Mouse (Mus musculus) urinary bladder, postnatal 10 days (tissue): ENCODE results near the gene Ifit3b.
"Not testable (repeated sequence)": the region's sequence is repeated elsewhere in the genome, so short reads cannot be mapped to it uniquely, and the experiment has no call there.

Source experiments
- DNase-seq: peaks from one replicate; pipeline ENCODE4 v3.0.0; 2022; ENCODE audit warnings: low spot score

Ifit3b gene

DNA sequence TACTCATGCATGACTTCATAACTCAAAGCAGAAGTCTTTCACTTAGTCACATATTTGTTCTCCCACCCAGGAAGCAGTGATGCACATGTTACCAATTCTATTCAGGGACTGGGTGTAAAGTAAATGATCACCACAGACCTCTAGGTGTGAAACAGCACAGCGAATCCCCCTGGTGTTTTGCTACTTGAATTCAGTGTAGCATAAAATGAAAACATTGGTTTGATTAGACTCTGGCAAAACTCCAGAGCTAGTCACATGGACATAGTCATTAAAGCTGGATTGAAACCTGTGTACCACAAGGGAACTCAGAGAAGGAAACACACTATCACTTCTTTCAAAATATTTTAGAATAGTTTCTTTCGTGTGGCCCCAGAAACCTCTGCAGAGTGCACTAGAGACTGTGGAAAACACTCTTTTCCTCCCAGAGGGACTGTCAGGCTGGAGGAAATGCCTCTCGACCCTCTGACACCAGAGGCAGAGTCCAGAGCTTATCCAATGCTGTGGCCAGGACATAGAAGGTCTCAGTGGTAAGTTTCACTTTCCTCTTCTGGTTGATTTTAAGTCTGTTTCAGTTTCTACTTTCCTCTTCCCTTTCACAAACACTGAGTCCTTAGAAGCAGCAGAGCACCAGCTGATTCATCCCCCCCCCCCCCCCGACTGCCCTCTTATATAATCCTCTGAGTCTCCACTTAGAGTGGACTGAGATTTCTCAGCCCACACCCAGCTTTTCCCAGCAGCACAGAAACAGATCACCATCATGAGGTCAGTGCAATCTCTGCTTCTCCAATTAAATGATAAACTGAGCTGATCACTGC is at the start of gene Ifit3b:
Gene Ifit3b, plus strand, starts transcription at position 734 of the 815 bp plus-strand sequence.
- DNase-seq, result not testable (repeated sequence)

DNA sequence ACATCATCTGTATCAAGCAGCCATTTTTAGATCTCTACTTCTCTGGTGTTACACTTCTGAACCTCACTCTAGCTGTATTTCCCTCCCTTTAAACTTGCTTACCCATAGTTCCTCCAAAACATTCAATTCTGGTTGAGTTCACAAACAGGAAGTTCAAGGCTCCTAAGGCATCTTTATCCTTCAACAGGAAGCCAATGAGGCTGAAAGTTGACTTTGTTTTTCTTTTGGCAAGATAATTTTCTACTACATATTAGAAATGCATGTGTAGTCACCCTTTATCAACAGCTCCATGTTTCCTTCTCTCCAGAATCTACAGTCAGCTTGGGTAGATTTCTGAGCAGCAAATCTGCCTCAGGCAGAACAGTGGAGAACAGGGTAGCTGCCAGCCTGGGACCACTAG is 45.2 kb upstream of the Ifit3b start:
- DNase-seq, result no peak

DNA sequence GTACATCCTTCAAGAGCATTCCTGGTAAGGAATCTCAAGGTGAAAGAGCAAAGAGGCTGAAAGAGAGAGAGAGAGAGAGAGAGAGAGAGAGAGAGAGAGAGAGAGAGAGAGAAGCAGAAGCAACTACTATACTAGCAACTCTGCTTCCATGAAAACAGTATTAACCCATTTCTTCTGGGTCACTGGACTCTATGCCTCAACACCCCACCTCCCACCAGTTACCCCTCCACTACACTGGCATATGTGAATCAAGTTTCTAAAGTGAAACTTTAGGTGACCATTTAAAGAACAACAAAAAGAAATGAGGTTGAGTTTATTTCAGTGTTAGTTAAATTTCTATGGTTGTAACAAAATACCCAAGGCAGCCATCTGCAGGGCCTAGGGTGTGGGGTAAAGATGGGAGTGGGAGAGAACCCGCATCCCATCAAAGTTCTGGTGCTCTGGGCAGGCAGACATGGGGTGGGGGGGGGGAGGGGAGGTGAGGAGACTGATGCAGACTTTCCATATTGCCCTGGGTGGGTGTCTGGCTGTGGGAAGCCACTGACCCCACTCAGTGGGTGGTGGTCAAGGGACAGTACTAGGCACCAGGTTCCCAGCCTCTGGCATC is 41.5 kb upstream of the Ifit3b start:
- DNase-seq, result no peak

DNA sequence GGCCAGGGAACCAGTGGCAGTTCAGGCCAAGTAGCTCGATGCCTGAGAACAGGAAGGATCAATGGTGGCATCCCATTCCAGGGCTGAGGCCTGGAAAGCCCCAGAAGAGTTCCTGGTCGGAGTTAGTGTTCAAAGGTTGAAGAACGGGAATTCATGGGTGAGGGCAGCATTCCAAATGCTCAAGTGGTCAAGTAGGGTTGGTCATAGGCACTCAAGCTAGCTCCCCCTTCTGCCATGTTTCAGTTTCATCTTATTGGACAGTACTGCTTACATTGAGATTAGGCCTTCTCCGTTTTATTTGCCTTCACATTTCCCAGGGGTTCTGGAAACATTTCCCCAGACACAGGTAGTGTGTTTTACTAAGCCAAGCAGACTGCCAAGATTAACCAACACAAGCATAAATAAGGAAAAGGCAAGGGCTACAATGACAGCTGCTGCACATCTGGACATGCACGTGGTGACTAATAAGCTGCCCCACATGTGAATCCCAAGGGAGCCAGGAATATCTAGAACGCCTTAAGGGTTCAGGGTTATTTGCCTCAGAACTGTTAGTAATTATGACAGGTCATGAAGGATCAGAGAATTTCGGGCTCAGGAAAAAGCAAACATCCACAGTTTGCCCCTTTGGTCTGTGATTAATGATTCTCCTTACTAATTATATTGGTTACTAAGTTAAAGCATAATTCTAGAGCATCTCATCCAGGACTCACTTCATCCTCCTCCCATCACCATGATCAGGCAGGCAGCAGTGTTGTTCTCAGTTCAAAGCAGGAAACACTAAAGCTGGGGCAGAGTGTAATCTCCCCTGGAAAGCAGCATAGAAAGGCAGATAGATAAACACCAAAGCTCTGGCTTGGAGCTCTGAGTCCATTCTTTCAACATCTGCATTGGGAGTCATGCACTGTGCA is 38.5 kb upstream of the Ifit3b start:
- DNase-seq, result no peak

DNA sequence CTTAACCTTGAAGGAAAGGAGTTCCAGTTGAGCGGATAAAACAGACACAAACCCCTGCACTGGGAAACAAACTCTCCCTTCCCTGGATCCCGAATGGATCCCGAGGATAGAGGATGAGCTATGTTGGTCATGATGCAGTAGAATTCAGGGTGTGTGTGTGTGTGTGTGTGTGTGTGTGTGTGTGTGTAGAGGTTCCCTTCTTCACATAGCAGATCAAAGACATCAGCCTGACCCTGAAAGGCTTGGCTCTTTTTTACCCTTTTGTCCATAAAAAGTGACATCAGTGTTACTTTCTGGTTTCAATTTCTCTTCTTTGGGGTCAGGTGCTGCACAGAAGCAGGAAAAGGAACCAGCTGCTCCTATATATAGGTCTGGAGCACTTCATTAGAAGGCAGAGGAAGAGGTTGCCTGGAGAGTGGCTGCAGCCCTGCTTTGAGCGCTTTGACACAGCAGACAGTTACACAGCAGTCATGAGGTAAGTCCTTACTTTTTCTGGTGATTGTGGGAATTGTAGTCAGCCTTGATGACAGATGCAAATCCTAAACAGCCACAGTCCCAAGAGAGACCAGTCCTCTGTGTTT is 37.8 kb upstream of the Ifit3b start:
- no peak for DNase-seq

DNA sequence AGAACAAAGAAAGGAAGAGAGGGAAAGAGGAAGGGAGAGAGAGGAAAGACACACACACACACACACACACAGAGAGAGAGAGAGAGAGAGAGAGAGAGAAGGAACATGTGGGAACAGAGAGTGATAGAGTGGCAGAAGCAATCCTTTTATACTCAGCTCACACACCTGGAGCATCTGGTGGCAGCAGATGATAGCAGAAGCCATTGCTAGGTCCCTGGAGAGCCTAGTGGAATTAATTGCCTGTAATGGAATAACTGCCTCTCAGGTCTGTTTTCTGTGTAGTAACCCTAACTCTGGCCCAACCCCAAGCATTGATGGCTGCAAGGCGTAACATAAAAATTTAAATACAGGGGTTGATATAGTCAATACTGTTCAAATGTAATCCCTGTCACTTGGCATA is 36.7 kb upstream of the Ifit3b start:
- no peak for DNase-seq

DNA sequence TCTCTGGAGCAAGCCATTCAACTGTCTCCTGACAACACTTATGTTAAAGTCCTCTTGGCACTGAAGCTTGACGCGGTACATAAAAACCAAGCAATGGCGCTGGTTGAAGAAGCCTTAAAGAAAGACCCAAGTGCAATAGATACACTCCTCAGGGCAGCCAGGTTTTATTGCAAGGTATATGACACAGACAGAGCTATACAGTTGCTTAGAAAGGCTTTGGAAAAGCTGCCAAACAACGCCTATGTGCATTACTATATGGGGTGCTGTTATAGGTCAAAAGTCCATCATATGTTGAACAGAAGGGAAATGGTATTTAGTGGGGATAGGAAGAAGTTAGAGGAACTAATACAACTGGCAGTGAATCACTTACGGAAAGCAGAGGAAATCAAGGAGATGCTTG is 34.1 kb upstream of the Ifit3b start:
- DNase-seq, result no peak

DNA sequence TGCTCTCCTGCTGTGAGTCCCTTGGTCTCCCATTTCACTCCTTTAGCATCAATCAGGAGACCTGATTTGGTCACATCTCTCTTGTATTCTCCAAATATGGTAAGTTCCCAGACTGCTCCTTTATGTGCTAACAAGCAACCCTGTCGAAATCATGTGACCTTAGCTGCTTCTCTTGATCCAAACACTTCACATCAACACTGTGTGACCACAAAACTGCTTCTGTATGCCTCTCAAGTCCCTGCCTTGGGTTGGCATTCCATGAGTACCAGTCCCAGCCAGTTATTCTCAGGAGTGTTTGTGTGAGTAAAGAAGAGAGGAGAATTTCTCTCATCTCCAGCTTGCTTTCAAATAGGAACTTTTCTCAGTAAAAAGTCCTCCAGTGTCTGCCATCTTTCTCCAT is 30.6 kb upstream of the Ifit3b start:
- no peak for DNase-seq

DNA sequence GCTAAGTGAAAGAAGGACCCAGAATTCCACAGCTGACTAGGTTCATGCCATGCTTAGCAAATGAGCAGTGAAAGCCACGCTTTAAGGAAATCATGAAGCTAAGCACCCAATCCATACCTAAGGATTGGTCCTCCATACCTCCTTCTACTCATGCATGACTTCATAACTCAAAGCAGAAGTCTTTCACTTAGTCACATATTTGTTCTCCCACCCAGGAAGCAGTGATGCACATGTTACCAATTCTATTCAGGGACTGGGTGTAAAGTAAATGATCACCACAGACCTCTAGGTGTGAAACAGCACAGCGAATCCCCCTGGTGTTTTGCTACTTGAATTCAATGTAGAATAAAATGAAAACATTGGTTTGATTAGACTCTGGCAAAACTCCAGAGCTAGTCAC is 25.1 kb upstream of the Ifit3b start:
- DNase-seq, result not testable (repeated sequence)

DNA sequence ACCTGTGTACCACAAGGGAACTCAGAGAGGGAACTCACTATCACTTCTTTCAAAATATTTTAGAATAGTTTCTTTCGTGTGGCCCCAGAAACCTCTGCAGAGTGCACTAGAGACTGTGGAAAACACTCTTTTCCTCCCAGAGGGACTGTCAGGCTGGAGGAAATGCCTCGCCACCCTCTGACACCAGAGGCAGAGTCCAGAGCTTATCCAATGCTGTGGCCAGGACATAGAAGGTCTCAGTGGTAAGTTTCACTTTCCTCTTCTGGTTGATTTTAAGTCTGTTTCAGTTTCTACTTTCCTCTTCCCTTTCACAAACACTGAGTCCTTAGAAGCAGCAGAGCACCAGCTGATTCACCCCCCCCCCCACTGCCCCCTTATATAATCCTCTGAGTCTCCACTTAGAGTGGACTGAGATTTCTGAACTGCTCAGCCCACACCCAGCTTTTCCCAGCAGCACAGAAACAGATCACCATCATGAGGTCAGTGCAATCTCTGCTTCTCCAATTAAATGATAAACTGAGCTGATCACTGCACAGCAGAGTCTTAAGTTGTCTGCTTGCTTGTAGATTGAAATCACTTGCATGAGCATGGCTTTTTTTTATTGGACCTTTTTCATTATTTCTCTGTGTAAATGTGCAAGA is 24.5 kb upstream of the Ifit3b start, which contains the start of gene Ifit3:
Gene Ifit3, plus strand, starts transcription at position 406 of the 641 bp plus-strand sequence.
- DNase-seq, result not testable (repeated sequence)

DNA sequence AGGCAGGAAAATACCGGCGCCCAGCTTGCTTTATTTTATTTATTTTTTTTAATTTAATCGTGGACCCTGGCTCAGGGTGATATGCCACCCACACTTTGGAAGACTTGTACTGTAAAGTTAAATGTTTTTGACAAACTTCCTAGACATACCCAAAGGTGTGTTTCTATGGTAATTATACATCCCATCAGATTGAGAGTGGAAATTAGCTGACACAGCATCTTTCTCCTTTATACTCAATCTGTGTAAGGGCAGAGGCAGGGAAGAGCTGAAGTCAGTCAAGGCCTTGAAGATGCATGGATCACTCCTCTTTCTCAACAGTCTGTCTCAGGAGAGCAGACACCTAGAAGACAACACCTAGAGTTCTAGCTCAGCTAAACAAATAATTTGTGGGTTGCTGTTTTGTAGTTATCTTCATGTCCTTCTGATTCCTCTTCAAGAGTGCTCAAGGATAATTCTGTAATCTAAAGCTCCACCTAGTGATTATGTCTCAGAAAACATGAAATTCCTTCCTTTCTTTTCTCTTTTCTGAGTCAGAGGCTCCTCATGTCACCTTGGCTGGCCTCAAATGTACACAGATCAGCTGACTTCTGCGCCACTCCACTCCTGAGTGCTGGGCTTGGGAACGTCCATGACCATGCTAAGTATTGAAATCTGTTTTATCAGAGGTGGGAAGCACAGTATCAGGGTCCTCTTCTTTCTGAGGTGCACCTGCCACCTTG is 21.9 kb upstream of the Ifit3b start:
- DNase-seq, result not testable (repeated sequence)

DNA sequence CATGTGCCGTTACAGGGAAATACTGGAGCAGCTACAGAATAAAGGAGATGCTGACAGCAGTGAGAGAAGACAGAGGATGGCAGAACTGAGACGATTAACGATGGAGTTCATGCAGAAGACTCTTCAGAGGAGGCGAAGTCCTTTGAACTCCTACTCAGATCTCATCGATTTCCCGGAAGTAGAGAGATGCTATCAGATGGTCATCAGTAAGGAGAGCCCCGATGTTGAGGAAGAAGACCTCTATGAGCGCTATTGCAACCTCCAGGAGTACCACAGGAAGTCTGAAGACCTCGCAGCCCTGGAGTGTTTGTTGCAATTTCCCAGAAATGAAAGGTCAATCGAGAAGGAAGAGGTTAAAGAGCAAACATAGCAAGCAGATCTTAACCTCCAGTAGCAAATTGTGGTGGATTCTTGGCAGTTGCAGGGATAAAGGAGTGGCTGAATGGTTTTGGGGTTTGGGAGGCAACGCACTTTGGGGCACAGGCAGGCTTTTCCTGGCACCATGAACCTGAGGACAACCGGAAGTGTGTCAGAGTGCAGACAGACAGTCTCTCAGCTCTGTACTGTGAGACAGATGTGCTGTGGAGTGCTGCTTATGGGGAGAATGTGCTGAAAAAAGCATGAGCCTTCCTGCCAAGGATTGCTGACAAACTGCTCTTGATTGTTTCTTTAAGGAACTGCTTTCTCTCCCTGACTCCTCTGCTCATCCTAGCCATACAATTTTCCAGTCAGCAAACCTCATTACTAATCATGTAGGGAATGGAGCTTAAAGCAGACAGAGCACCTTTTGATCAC is 19.7 kb upstream of the Ifit3b start:
- DNase-seq, result not testable (repeated sequence)

DNA sequence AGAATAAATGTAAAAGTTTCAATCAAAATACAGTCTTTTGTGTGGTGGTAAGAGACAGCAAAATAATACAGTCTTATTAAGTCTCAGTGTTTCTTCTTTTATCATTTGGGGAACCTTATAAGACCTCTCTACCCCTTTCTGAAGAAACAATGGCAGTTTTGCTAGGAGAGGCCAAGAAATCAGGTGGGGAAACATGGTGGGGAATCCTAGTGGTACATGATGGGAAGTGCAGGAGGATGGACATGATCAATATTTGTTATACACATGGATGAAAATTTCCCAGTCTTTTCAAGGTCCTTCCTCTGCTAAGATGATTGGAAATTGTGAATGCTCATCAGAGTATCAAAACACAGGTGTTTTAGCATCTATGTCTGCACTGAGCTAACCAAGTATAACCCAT is 18.8 kb upstream of the Ifit3b start:
- no peak for DNase-seq

DNA sequence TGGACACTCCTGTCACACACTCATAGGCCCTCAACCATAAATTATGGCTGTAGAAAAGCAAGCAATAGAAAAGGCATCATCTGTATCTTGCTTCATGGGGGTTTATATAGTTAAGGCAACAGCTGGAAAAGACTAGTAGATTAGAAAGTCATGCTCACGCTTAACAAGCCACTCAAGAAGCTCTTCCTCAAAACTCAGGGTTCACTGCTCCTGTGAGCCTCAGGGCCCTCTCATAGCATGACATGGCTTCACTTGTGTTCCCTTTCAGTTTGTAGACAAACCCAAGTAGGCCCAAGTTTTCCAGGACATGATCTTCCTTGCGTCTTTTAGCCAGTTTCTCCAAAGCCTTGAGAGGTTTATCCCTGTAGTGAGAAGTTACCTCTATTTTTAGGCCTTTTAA is 14.3 kb upstream of the Ifit3b start:
- no peak for DNase-seq

DNA sequence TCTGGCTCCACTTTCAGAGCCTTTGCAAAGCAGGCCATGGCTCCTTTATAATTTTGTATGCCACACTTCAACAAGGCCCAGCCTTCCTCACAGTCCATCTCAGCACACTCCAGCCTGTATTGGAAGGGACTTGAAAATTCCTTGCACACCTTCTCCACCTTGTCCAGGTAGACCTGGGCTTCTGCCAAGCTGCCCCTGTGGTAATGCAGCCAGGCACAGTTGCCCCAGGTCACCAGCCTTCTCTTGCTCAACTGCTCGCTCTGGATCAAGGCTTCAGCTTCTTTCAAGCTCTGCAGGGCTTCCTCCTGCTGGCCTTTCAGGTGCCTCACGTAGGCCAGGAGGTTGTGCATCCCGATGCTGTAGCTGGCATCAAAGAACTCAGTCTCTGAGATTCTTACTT is 13.2 kb upstream of the Ifit3b start:
- DNase-seq, result not testable (repeated sequence)

DNA sequence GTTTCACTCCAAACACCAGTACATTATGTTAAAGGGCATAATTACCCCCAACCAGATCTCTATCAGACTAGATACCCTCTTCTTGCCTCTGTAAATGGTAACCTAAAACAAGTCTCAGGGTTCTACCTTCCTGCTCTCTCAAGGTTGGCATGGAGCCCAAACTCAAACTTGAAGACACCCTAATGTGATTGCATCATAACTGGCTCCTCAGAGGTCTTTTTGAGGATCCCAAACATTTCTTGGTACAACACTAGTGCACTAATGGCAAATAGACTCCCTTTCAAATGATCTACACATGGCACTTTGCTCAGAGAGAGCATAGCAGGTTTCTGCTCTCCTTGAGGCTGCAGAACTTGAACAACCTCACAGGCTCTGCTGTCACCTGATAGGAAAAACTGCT is 11.0 kb upstream of the Ifit3b start:
- DNase-seq, result no peak

DNA sequence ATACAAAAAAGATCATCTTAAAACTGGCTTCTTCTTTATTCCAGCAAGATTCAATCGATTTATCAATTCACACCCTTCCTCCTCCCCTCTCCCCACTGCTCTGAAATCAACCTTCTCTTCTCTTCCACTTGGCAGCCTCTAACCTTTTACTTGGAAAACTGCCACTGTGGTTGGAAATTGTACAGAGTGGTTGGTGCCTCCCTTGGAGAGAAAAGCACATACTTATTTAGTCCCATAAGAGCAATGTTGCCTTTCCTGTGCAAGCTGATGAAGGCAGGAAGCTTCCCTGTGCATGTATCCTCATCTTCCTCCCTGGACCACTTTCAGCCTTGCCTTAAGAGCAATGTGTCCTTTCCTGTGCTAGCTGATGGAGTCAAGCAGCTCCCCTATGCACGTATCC is 9.4 kb upstream of the Ifit3b start:
- DNase-seq, result no peak

DNA sequence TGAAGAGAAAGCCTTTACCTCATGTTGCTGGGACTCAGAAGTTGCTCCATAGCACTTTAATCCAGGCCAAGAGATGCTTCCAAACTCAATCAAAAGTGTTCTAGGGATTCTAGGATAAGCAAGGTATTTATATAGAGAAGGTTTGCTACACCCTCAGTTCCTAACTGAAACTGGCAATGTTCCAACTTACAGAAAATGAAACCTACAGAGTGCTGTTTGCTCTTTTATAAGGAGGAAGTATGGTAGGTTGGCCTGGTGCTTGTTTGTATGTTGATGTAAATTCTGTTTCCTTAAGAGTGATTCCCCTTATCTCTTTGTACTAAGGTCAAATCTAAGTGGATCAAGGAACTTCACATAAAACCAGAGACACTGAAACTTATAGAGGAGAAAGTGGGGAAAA is 8.5 kb upstream of the Ifit3b start:
- not testable (repeated sequence) for DNase-seq

DNA sequence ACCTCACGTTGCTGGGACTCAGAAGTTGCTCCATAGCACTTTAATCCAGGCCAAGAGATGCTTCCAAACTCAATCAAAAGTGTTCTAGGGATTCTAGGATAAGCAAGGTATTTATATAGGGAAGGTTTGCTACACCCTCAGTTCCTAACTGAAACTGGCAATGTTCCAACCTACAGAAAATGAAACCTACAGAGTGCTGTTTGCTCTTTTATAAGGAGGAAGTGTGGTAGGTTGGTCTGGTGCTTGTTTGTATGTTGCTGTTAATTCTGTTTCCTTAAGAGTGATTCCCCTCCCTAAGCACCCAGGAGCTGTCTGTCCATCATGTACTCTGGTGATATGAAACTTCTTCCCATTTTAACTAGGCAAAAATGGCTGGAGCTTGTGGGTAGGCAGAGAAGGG is 5.9 kb upstream of the Ifit3b start, which contains the start of gene Ifit1bl1:
Gene Ifit1bl1, minus strand, starts transcription at position 69 of the 400 bp plus-strand sequence.
- DNase-seq, result not testable (repeated sequence)

DNA sequence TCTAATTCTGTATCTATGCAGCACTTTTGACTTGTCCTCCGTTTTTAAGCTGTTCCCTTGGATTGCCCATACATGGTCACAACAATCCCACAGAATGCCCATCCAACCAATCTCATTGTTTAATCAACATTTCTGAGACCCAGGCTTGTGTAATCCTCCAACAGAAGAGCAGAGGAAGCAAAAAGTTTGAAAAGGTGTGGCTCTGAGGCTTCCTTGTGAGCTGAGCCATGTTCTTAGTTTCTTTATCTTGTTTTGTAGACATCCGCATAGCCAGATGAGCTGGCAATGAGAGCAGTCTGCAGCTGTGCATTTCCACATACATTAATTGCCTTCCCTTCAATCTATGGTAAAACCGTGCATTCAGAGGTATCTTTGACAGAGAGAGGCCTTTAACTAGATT is 2.3 kb upstream of the Ifit3b start:
- DNase-seq, result no peak
